Mouse (Mus musculus) C2C12 (cell line): Measurements from ENCODE around the gene Eif3l. TPM values are rescaled to one million over a fixed set of nuclear protein-coding genes. Genes with fewer than 3 reads are reported as not detected.

Experiments
- H3K27me3 ChIP-seq: one replicate; pipeline ENCODE4 v1.6.1; 2011; ENCODE audit not compliant: control insufficient read depth, insufficient read depth, insufficient read length
- H3K36me3 ChIP-seq: one replicate; pipeline ENCODE4 v1.6.1; 2011; ENCODE audit not compliant: control insufficient read depth, insufficient read depth
- H3K4me3 ChIP-seq: one replicate; pipeline ENCODE4 v1.5.1; 2011; ENCODE audit warnings: mild to moderate bottlenecking, control low read depth; ENCODE audit not compliant: poor library complexity, insufficient read depth, severe bottlenecking
- H3K79me2 ChIP-seq: one replicate; pipeline ENCODE4 v1.6.1; 2011; ENCODE audit not compliant: control insufficient read depth, insufficient read depth
- H3K79me3 ChIP-seq: one replicate; pipeline ENCODE4 v1.6.1; 2011; ENCODE audit warnings: low read depth, control low read depth
- H3ac ChIP-seq: one replicate; pipeline ENCODE3; 2011; ENCODE audit warnings: low read depth; ENCODE audit not compliant: control insufficient read depth, insufficient read length
- CEBPB ChIP-seq: IDR thresholded peaks from one replicate; pipeline ENCODE4 v1.6.1; 2011; ENCODE audit warnings: low read depth, mild to moderate bottlenecking, control low read depth, moderate library complexity
- CTCF ChIP-seq: IDR thresholded peaks from one replicate; pipeline ENCODE4 v1.5.1; 2011; ENCODE audit not compliant: control insufficient read depth, insufficient read depth, insufficient read length
- FOSL1 ChIP-seq: IDR thresholded peaks from one replicate; pipeline ENCODE4 v1.8.0; 2011; ENCODE audit warnings: mild to moderate bottlenecking, low read length; ENCODE audit not compliant: poor library complexity, insufficient read depth, severe bottlenecking
- MAX ChIP-seq: IDR thresholded peaks from one replicate; pipeline ENCODE4 v1.6.1; 2011; ENCODE audit warnings: mild to moderate bottlenecking, control low read depth
- MYOD1 ChIP-seq: IDR thresholded peaks from one replicate; pipeline ENCODE4 v1.6.1; 2011; ENCODE audit warnings: low read depth; ENCODE audit not compliant: control insufficient read depth, insufficient read length
- MYOG ChIP-seq: IDR thresholded peaks from one replicate; pipeline ENCODE4 v1.6.1; 2011; ENCODE audit not compliant: control insufficient read depth, insufficient read length; ENCODE audit errors: extremely low read depth
- USF1 ChIP-seq: IDR thresholded peaks from one replicate; pipeline ENCODE4 v1.6.1; 2011; ENCODE audit warnings: low read depth, mild to moderate bottlenecking, control low read depth, moderate library complexity
- polyA plus RNA-seq: library from polyadenylated mRNA; unstranded; fragments of >200 nt; fragmentation: generic; extraction: Trizol; gene quantifications from one replicate; pipeline ENCODE4 v1.2.1, GENCODE M21; 2012; ENCODE audit warnings: missing spikeins

The Eif3l gene
- polyA plus RNA-seq, 1 experiment: 369 TPM

DNA sequence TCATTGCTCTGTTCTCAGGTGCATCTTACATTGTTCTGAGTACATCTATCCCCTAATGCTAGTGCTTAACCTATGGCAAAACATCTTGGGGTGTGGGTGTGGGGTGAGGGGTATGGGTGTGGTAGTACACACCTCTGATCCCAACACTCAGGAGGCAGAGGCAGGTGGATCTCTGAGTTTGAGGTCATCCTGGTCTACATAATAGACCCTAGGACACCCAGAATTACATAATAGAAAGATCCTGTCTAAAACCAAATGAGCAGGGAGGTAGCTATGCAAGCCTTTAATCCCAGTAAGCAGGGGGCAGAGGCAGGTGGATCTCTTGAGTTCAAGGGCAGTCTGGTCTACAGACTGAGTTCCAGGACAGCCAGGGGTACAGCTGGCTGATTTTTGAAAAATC is 1.2 kb upstream of the Eif3l start:
- Histone ChIP-seq H3K4me3 (no peak overlapping the region), H3K79me2 (peaks cover 38% of the 10 kb centered on the region), H3K27me3 (no peaks in the 10 kb centered on the region), H3K36me3 (peaks cover 30% of the 10 kb centered on the region), H3ac (no peak overlapping the region), H3K79me3 (peaks cover 29% of the 10 kb centered on the region)
- TF ChIP-seq CTCF: no peak
- no peak for TF ChIP-seq MAX
- no peak for TF ChIP-seq MYOG
- TF ChIP-seq MYOD1: no peak
- TF ChIP-seq FOSL1: no peak
- TF ChIP-seq USF1: no peak
- no peak for TF ChIP-seq CEBPB

DNA sequence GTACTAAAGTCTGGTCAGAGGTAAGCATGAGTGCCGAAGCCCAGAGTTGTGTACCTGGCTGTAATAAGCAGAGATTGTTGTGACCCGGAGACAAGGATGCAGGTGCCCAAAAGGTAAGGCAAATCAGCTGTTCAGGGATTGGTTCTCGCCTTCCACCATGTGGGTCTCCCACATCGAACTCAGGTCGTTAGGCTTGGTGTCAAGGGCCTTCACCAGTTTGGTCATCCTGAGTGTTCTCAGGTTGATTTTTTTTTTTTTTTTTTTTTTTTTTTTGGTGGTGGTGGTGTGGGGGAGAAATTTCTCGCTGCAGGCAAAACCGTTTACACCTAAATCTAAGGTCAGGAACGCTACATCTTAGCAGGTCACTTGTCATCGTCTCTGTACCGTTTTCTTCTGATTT is 533 bp upstream of the Eif3l start:
- Histone ChIP-seq H3K79me2 (peaks cover 44% of the 10 kb centered on the region), H3K27me3 (no peaks in the 10 kb centered on the region), H3K79me3 (peaks cover 29% of the 10 kb centered on the region), H3ac (peak overlapping the region; percentile 73), H3K36me3 (peaks cover 35% of the 10 kb centered on the region), H3K4me3 (peak overlapping the region; percentile 100)
- TF ChIP-seq CEBPB (no peak), CTCF (no peak), FOSL1 (no peak), MYOG (no peak)

DNA sequence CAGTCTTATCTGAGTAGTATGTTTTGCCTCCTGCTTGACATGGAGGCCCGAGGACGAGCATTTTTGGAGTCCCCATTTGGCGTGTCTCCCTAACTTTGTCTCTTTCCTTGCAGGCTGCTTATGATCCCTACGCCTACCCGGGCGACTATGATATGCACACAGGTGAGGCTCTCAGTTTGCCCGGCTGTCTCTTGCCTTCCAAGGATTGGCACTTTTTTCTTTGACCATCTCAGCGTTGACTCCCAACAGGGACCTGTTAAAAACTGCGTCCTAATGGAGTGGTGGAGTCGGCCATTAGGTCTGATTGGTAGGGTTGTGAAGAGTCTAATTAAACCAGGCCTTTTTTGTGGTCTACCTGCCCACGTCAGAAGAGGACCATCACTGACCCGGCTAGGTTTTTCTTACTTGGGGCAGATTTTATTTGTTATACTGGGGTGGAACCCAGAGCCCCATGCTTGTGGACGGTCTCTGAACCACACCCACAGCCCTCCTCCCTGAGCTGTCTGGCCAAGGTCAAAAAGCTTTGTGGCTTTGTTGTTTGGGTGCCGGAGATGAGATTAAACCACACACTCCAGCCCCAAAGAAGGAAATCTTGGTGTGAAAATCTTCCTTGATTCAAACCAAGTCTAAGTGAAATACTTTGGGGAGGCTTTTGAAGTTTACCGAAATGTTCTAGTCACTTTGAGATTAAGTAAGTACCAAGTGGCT is 833 bp downstream of the Eif3l start:
- H3K36me3 ChIP-seq: peaks cover 49% of the 10 kb centered on the region

DNA sequence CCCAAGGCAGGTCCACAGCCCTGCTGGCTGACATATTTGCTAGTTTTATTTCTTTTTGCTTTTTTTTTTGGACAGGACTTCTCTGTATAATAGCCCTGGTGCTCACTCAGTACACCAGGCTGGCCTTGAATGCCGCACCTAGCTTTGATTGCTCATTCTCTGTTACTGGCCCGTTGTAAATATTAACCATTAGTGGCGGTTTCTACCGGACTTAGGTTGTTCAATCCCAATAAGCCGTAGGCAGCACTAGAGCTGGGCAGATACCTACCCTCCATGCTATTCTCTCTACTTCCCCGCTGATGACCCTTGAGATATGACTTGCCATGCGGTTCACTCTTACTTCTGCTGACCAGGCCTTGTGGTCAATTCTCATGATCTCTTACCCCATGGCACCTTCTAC is 4.6 kb downstream of the Eif3l start:
- Histone ChIP-seq H3K27me3 (no peaks in the 10 kb centered on the region), H3K4me3 (no peak overlapping the region), H3ac (no peak overlapping the region), H3K36me3 (peaks cover 84% of the 10 kb centered on the region), H3K79me2 (peaks cover 67% of the 10 kb centered on the region), H3K79me3 (peaks cover 29% of the 10 kb centered on the region)
- TF ChIP-seq MYOG (no peak), CTCF (no peak), USF1 (no peak), MAX (no peak), FOSL1 (no peak), MYOD1 (no peak), CEBPB (no peak)

More for the DNA sequence above, 833 bp downstream of the Eif3l start:
- peaks cover 29% of the 10 kb centered on the region for H3K79me3 ChIP-seq
- TF ChIP-seq CTCF: no peak
- TF ChIP-seq USF1: no peak
- no peak for TF ChIP-seq MAX
- TF ChIP-seq MYOD1: no peak
- no peak for TF ChIP-seq FOSL1
- no peak for TF ChIP-seq MYOG
- TF ChIP-seq CEBPB: no peak
- peak overlapping the region; percentile 100 for H3K4me3 ChIP-seq
- peak overlapping the region; percentile 93 for H3ac ChIP-seq
- peaks cover 55% of the 10 kb centered on the region for H3K79me2 ChIP-seq
- no peaks in the 10 kb centered on the region for H3K27me3 ChIP-seq

DNA sequence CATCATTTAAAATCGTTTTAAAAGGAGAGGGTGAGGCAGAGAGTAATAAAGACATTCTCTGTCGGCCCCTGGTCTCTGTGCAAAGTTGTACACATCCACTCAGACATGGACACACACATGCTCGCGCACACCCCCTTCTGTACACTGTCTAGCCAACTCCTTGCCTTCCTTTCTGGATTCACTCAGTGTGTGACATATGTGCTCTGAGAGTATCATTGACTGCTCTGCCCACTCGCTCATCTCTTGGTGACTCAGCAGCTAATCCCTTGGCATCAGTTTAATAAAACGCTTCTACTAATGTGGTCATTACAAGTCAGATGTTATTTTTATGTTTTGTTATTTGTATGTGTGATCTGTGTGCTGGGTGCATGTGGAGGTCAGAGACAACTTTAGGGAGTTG is 17.3 kb downstream of the Eif3l start:
- Histone ChIP-seq H3K79me3 (peaks cover 11% of the 10 kb centered on the region), H3K4me3 (no peak overlapping the region), H3ac (no peak overlapping the region), H3K36me3 (peaks cover 89% of the 10 kb centered on the region), H3K27me3 (no peaks in the 10 kb centered on the region), H3K79me2 (peaks cover 44% of the 10 kb centered on the region)
- TF ChIP-seq MAX (no peak), CTCF (no peak), CEBPB (no peak), MYOD1 (no peak), FOSL1 (no peak), MYOG (no peak), USF1 (no peak)
